Mouse (Mus musculus) intestine, embryonic 14.5 days (tissue): ENCODE results near the gene Olfr1370. TPM values are rescaled to one million over a fixed set of nuclear protein-coding genes. Genes with fewer than 3 reads are reported as not detected.

ENCODE experiments used
- ATAC-seq: fragments of 200-750 bp; cut with Nextera tagmentation; replicated peaks from 2 replicates; pipeline ENCODE4 v1.8.0; 2017; ENCODE audit warnings: low read depth, moderate number of reproducible peaks, moderate TSS enrichment, moderate library complexity; ENCODE audit not compliant: low FRiP score, low TSS enrichment
- DNase-seq: peaks from one replicate; pipeline ENCODE4 v3.0.0-alpha.2; 2018; ENCODE audit warnings: low spot score
- H3K27ac ChIP-seq: fragments of 300-500 bp; sonication (generic); 2 replicates; pipeline ENCODE4 v1.5.1; 2014; ENCODE audit warnings: low read depth, mild to moderate bottlenecking, control low read depth
- H3K27me3 ChIP-seq: fragments of 300-500 bp; sonication (generic); replicated peaks from 2 replicates; pipeline ENCODE4 v1.6.1; 2014; ENCODE audit warnings: low read length, control low read depth; ENCODE audit not compliant: control insufficient read depth, insufficient read depth
- H3K36me3 ChIP-seq: fragments of 300-500 bp; sonication (generic); 2 replicates; pipeline ENCODE4 v1.6.1; 2014; ENCODE audit warnings: low read length, control low read depth; ENCODE audit not compliant: control insufficient read depth, insufficient read depth
- H3K4me1 ChIP-seq: fragments of 300-500 bp; sonication (generic); replicated peaks from 2 replicates; pipeline ENCODE4 v1.6.1; 2014; ENCODE audit warnings: low read length, control low read depth, mixed read lengths; ENCODE audit not compliant: control insufficient read depth, insufficient read depth
- H3K4me2 ChIP-seq: fragments of 300-500 bp; sonication (generic); 2 replicates; pipeline ENCODE4 v1.6.1; 2014; ENCODE audit warnings: low read length
- H3K4me3 ChIP-seq: fragments of 300-500 bp; sonication (generic); 2 replicates; pipeline ENCODE4 v1.5.1; 2014; ENCODE audit warnings: low read depth, low read length, control low read depth, mixed read lengths
- H3K9ac ChIP-seq: fragments of 300-500 bp; sonication (generic); 2 replicates; pipeline ENCODE4 v1.6.1; 2014; ENCODE audit warnings: mild to moderate bottlenecking, low read length
- H3K9me3 ChIP-seq: fragments of 300-500 bp; sonication (generic); 2 replicates; pipeline ENCODE4 v1.6.1; 2016; ENCODE audit warnings: low read length, control low read depth; ENCODE audit not compliant: control insufficient read depth
- WGBS: fragments of 180-500 bp; shearing (Covaris S2); extraction: QIAGEN DNeasy Blood & Tissue Kit; methylation state at CpG from one replicate; pipeline ENCODE4 v1.1.7; 2014; 5-methylcytosine and 5-hydroxymethylcytosine counted together
- polyA plus RNA-seq: library from polyadenylated mRNA; unstranded; fragments of >200 nt; fragmentation: Nextera tagmentation; extraction: Ambion mirVana; gene quantifications from 2 replicates; pipeline ENCODE4 v1.2.1, GENCODE M21; 2014

The Olfr1370 gene
- polyA plus RNA-seq, 1 experiment from 2014 or later: not detected

DNA sequence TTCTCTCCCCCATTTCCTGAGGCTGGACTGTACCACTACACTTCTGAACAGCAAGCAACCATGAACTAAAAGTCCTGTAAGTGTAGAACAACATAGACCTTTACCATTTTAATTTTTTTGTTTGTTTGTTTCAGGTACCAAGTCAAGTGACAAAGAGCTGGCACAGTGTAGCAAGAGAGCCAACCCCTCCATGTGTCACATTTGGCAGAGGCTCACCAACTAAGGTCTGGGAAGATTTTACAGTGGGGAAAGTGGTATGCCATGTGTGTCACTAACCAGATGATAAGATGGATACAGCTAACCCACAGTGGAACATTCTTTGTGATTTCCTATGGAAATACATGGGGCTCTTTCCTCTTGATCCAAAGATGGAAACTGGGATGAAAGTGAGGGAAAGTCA, 38.8 kb downstream of the Olfr1370 start:
- no peaks in the 10 kb centered on the region for H3K4me1 ChIP-seq
- no peak overlapping the region for H3K9ac ChIP-seq
- H3K36me3 ChIP-seq: no peaks in the 10 kb centered on the region
- H3K27ac ChIP-seq: no peak overlapping the region
- H3K9me3 ChIP-seq: no peaks in the 10 kb centered on the region
- no peak overlapping the region for H3K4me2 ChIP-seq
- no peaks in the 10 kb centered on the region for H3K27me3 ChIP-seq
- DNase-seq: no peak
- ATAC-seq: no peak
- H3K4me3 ChIP-seq: no peak overlapping the region

DNA sequence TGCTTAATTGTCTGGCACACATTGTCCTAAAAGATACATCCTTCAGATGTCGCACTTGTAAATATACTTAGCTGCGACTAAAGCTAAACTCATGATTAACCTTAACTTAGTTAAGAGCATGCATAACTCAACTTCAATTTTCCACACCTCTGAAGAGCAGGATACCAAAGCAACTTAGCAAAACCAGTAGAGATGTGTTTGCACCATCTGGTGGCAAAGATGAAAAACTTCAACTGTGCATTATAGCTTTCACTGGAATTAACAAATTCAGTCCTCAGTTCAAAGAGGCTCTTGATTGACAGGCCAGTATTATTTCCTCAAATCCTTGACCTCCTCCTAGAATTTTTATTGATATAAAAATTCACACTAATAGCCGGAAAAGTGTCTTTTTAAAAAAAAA, 39.7 kb downstream of the Olfr1370 start:
- Histone ChIP-seq H3K4me1 (no peaks in the 10 kb centered on the region), H3K9ac (no peak overlapping the region), H3K9me3 (no peaks in the 10 kb centered on the region), H3K4me3 (no peak overlapping the region), H3K27me3 (no peaks in the 10 kb centered on the region), H3K36me3 (no peaks in the 10 kb centered on the region), H3K4me2 (no peak overlapping the region), H3K27ac (no peak overlapping the region)
- DNase-seq (no peak), ATAC-seq (no peak)
- WGBS: 73% methylated on average over 3 of the region's 3 CpGs

DNA sequence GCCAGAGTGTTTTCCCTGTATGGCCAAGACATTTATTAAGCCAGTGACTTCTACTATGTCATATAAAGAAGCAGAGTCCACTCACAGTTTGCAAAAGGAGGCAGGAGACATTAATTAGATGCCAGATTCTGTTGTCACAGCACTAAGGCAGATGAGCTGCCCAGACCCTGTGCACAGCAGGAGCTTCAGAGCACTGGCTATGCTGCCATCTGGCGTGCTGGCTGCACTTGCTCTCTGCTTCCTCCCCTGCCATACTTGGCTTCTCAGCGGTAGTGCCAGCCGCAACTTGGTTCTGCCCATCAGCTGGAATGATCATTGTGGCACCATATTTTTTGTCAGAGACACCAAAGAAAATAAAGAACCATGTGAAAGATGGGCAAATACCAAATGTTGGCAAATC, 41.6 kb downstream of the Olfr1370 start:
- ATAC-seq: no peak
- DNase-seq: no peak
- Histone ChIP-seq H3K4me3 (no peak overlapping the region), H3K27ac (no peak overlapping the region), H3K4me1 (no peaks in the 10 kb centered on the region), H3K9ac (no peak overlapping the region), H3K27me3 (no peaks in the 10 kb centered on the region), H3K36me3 (no peaks in the 10 kb centered on the region), H3K9me3 (no peaks in the 10 kb centered on the region), H3K4me2 (no peak overlapping the region)
- WGBS: 65% methylated on average over 3 of the region's 3 CpGs

DNA sequence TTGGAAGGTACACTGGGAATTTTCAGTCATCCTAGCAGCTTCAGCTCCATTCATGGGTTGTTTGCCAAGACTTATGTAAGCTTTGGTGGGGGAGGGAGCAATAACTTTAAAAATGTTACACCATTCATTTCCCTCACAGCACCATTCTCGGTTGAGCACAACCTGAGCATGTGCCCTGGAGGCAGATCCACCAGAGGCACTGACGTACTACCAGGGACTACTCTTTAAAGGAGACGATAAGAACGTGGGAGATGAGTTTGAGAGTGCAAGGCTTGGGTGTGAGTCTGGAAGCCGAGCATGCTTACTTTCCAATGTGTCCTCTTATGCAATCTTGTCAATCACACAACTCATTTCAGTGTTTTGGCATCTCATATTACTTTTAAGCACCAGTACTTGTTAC, 49.9 kb downstream of the Olfr1370 start:
- no peak overlapping the region for H3K4me3 ChIP-seq
- H3K9ac ChIP-seq: no peak overlapping the region
- H3K4me1 ChIP-seq: no peaks in the 10 kb centered on the region
- H3K27ac ChIP-seq: no peak overlapping the region
- ATAC-seq: no peak
- no peak for DNase-seq
- H3K27me3 ChIP-seq: no peaks in the 10 kb centered on the region
- H3K36me3 ChIP-seq: no peaks in the 10 kb centered on the region
- WGBS: 88% methylated on average over 5 of the region's 5 CpGs
- no peaks in the 10 kb centered on the region for H3K9me3 ChIP-seq
- H3K4me2 ChIP-seq: no peak overlapping the region

Other genes starting within 250 kb of the Olfr1370 start
- not detected in 2 replicates for gene Olfr1369-ps1, start 36.5 kb upstream of the Olfr1370 start, polyA plus RNA-seq
- not detected in 2 replicates for gene Olfr263, start 54.7 kb upstream of the Olfr1370 start, polyA plus RNA-seq
- gene Olfr1368, start 70.9 kb upstream of the Olfr1370 start, polyA plus RNA-seq: not detected in 2 replicates
- gene Trim27, start 104.5 kb upstream of the Olfr1370 start, polyA plus RNA-seq: 167 and 169 TPM in 2 replicates
- gene Gpx5, start 217.8 kb upstream of the Olfr1370 start, polyA plus RNA-seq: not detected in 2 replicates
- 0.43 TPM in 1 of 2 replicates, not detected in the other for gene Gpx6, start 237.2 kb upstream of the Olfr1370 start, polyA plus RNA-seq